Mouse (Mus musculus) T-helper 1 cell (primary cell): Measurements from ENCODE around the gene Gm21969.

ENCODE experiments used
- in situ Hi-C: fragments of 300-600 bp; cut with MboI, MseI; formaldehyde crosslinking; loops from one replicate; pipeline ENCODE4 v1.15.1; 2025; ENCODE audit warnings: high pct_unique_total_duplicates

Gm21969 gene

DNA sequence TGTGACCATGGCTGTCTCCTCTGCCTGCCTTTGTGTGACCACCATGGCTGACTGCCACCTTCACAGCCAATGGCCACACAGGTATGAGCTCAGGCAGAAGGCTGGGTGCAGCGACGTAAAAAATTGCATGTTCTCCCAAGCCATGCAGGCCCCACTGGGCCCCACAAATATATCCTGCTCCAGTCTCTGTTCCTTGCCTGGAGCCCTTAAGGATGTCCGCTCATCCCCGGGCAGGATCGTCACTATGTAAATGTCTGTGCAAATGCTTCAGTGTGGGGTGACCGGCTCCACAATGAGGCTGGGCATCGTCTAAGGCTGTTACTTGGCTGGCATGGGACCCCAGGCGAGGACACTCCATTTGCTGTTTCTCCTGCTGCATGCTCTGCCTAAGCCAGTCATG is 50.3 kb downstream of the Gm21969 start, which contains the start of gene Tas1r2:
Gene Tas1r2, plus strand, starts transcription at position 301 of the 400 bp plus-strand sequence.
- in situ Hi-C loops = no loop called here

DNA sequence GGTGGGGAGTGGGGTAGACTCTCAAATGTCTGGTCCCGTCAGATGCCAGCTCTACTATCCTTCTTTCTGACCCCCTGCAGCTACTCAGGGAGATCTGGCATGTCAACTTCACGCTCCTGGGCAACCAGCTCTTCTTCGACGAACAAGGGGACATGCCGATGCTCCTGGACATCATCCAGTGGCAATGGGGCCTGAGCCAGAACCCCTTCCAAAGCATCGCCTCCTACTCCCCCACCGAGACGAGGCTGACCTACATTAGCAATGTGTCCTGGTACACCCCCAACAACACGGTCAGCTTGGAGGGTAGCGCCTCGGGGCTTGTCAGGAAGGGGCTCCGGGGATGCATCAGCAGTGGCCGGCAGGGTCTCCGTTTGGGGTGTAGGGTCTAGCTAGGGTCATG is 58.9 kb downstream of the Gm21969 start:
- in situ Hi-C loops = no loop called here

DNA sequence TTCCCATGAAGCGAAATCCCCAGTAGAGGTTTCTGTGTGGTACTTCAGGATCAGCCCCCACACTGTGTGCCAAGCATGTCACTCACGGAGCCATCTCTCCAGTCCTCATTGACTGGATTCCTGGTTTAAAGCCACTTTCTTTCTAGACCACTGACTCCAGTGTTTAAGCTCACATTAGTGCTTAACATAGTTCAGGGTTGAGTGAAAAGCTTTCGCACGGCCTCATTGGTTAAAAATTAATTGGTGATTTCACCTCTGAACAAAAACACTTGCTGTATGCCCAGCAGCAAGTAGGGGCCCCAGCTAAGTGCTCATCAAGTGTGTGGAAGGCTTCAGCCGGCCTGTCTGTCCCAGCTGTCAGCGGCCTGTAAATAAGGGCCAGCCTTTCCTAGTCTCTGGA is 64.6 kb downstream of the Gm21969 start:
- in situ Hi-C loops = no loop called here

DNA sequence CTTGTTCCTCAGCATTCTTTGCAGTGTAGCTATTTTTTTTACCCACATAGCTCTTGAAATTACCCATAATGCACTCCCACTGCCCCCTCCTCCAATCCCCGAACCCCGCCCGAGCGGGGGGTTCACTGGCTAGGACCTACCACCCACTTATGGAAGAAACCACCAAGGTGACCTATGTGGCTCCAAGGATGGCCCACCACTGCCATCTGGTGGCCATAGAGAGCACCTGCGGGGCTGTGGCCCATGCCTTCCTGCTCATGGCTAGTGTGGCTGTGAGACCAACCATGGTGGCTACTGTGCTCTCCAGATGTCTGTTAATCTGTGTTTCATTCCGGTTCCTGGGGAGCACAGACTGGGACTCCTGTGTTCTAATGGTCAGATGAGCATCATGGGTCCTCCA is 66.9 kb downstream of the Gm21969 start:
- in situ Hi-C loops = no loop called here

DNA sequence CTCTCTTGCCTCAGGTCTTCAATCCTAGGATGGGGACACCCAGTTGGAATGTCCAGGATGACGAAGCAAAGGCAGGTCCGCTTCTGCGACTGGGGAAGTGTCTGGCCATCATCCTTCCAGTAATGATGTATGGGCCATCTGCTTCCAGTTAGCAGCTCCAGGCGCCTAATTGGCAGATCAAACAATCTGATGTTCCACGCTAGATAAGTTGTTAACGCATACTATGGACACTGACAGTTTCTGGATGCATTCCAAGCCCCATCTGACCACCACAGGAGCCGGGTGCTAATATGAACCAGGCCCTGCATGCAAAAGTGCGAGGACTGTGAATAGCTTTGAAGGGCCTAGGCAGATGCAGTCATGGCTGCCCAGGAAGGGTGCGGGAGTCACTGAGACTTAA is 72.7 kb downstream of the Gm21969 start:
- in situ Hi-C loops = no loop called here

DNA sequence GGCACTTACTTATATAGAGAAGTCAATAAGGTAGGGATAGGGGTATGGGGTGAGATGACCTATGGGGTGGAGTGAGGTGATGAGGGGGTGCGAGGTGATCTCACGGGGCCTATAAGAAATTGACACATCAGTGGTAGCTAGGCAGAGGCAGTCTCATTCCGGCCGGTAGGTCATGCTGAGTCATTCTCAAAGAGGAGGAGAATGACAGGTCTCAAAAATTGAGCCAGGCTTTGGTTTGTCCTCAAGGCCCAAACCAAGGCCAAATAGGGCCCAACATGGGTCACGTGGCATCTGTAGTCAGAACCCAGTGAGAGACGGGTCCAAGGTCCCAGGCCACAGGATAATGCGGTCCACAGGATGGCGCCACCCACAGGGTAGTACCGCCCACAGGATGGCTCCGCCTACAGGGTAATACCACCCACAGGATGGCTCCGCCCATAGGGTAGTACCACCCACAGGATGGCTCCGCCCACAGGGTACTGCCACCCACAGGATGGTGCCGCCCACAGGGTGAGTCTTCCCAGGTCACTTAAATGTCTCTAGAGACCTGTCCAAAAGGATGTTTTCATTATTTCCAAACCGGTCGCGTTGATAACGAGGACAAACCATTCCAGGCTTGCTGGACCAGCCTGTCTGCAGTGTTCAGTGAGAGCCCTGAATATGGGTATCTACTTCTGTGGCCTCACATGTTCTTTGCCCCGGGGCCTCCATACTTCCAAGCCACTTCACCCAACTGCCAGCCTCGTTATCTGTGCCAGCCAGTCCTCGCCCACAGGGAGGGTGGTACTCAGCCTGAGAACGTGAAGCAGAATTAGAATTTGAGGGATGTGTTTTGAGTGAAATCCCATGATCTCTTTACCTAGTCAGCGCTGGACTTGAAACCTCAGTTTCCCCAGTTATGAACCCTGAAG is 81.0 kb downstream of the Gm21969 start:
- in situ Hi-C loops = no loop called here

DNA sequence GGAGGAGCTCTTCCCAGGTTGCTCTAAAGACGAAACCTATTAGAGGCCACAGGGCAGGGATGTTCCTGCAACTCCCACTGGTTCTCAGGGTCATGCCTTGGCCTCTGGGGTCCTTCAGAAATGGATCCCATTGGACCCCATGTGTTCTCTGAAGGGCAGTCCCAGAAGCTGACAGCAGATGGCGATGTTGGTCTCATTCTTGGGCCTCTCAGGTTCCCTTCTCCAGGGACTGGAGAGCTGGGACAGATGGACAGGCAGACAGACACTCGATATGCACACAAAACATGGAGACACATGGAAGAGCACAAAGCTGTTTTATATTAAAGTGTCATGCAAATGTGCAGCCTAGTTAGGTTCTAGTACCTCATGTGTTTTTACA is 81.6 kb downstream of the Gm21969 start:
- in situ Hi-C loops = no loop called here

DNA sequence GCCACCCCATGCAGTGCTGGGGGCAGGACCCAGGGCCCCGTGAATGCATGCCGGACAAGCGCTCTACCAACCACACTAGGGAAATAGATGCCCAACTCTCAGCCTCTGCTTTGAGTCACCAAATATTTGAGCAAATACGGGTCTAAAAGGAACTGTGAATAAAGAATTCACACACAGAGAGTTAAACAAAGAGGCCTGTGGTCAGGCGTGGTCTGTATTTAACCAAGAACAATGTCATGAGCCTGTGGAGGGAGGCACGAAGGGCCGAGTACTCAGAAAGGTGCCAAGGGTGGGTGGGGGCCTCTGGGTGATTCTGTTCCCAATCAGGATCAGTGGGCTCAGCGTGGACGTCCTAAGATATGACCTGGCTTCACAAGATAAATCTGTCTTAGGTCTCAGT is 85.1 kb downstream of the Gm21969 start:
- in situ Hi-C loops = no loop called here

DNA sequence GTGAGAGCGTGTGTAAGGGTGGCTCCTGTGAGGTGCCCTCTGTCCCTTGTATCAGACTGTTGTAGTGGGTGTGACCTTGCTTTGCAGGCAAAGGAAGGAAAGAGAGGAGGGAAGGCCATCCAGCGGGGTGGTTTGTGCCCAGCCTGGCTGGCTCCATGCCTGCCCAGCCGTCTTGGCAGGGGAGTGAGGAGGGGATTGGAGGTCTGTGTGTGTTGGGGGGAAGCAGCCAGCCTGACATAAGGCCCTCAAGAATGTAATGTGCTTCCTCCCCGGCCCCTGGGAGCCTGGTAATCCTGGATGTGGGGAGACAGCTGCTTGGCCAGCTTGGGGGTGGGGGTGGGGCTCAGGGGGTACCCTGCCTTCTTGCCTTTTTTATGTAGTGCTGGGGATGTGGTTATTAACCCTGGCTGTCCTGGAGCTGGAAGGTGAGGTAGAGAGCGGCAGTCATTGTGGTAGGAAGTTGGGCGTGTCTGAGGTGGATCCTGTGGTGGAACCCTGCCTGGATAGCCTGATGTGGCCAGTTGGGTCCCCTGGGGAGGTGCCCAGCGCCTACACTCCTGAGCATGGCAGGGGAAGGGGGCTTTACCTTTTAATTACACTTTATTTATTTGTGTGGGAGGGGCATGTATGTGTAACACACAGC is 86.8 kb downstream of the Gm21969 start:
- in situ Hi-C loops = loop anchor here (10.0 kb wide), 1 partner anchor 165 kb away; no protein-coding TSS in a partner anchor

DNA sequence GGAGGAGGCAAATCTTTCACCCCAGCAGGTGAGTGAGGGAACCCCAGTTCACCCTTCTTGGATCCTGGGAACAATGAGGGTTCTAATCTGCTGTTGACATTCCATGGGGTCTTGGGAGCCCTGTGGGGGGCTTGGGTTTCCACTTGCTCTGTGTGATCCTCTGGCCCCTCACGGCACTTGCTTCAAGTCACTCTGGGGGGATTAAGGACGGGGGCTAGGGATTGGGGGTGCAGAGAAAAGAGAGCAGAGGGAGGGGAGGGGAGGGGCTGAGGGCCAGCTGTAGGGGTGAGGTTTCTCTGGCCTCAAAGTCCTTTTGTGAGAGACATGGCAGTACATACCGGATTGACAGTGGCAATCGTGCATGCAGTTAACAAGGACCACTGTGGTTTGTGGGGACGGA is 90.3 kb downstream of the Gm21969 start:
- in situ Hi-C loops = loop anchor here (10.0 kb wide), 1 partner anchor 161 kb away; no protein-coding TSS in a partner anchor

DNA sequence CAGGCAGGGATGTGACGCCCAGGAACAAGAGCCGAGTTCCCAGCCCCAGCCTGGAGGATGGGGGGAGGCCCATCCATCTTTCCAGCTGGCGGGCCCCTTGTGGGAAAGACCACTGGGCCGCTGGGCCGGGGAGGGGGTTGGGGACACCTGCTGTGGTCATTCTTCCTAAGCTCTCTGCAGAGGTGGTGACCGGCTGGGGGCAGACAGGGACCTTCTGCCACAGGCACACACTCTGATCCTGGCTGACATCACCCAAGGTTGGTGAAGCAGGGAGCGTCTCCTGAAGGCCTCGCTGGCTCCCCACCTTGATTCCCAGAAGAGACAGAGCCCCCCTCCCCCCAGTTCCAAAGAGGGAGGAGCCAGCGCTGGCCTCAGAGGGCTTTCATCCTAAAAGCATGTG is 94.8 kb downstream of the Gm21969 start:
- in situ Hi-C loops = loop anchor here (10.0 kb wide), 1 partner anchor 157 kb away; no protein-coding TSS in a partner anchor

DNA sequence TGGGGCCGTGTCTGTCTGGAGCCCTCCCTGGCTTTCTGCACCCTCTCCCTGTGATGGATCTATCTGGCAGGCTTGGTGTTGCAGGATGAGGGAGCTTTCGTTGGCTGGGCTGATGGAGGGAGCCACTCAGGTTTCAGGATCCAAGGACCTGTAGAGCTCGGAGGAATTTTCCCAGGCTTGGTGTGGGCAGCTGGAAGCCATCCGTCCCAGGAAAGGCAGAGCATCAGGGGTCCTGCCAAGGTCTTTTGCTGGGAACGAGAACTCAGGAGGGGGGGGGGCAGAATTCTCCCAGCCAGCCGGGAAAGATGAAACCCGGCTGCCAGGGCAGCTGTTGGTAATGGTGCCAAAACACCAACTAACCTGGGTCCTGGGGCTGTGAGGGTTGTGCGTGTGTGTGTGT is 95.6 kb downstream of the Gm21969 start:
- in situ Hi-C loops = loop anchor here (10.0 kb wide), 1 partner anchor 156 kb away; no protein-coding TSS in a partner anchor

DNA sequence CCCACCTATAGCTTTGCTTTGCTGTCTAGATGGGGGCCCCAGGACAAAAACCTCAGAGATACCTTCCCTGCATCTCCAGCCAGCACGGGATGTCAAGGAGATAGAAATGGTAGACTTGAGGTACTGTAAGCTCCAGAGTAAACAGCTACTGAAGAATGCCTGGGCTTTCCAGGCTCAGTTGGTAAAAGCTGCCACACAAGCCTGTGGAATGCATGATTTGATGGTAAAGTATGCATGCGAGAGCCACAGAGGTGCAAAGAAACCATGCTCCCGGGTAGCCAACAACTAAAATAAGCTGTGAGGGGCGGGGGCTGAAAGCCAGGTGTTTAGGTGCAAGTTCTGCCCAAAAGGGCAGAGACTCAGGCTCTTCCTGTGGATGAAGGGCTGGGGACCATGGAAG is 99.9 kb downstream of the Gm21969 start:
- in situ Hi-C loops = no loop called here

DNA sequence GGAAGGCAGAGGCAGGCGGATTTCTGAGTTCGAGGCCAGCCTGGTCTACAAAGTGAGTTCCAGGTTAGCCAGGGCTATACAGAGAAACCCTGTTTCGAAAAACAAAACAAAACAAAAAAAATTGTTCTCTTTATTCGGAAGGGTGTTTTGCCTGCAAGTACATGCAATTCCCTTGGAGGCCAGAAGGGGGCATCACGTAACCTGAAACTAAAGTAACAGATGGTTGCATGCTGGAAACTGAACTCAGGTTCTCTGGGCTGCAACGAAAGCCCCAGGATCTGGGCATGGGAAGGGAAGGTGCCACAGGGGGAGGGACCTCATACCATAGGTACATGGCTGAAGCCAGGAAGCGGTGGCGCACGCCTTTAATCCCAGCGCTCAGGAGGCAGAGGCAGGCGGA is 100.5 kb downstream of the Gm21969 start:
- in situ Hi-C loops = no loop called here

DNA sequence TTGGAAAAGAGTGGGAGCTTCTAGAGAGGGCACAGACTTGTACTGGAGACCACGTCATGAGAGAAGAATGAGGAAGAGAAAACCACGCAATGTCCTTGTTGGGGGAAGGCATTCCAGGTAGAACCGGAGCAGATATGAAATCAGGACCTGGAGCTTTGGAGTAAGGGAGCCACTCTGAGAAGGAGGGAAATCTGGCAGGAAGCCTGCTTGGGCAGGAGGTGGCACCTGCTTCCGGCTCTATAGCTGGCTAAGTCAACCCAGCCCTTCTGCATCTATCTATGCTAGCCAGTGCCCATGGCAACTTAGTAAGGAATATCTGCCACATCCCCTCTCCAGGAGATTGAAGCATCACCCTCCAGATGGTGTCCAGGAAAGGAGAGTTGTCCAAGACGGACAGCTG is 103.0 kb downstream of the Gm21969 start:
- in situ Hi-C loops = no loop called here

DNA sequence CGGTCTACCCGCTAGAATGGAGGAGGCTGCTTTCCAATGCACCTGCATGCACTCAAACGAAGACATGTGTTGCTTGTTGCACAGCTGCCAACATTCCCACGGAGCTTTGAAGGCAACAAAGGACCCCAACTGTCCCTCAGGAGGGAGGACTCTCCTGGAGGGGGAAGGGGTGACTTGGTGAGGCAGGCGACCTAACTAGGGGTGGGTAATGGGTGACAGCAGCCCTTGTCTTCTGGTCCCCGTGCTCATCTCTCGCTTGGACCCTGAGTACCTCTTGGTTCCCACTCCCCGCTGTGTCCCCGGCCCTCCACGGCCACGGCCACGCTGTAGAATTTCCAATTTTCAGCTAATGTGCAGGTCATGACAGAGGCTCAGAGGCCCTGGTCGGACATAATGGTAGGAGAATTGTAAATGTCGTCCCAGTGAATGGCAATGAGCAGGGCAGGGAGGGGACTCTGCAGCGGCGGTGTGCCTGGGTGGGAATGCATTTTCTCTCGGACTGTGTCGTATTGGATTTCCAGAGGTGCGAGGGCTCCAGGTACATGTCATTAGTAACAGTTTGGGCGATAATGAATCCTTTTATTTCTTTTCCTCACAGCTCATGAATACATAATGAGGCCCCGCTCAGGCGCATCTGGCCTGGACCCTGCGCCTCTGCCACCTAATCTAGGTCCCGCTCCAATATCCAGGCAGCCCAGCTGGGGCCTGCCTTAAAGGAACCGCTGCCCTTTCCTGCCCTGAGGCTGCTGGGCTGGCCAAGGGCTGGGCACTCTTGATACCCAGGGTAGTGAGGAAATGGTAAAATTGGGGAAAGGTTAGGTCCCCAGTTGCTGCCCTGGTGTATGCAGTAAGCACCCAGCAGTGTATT is 107.7 kb downstream of the Gm21969 start:
- in situ Hi-C loops = no loop called here
